19 mouse cellular contexts compared by ENCODE assay signal in the genomic region with DNA sequence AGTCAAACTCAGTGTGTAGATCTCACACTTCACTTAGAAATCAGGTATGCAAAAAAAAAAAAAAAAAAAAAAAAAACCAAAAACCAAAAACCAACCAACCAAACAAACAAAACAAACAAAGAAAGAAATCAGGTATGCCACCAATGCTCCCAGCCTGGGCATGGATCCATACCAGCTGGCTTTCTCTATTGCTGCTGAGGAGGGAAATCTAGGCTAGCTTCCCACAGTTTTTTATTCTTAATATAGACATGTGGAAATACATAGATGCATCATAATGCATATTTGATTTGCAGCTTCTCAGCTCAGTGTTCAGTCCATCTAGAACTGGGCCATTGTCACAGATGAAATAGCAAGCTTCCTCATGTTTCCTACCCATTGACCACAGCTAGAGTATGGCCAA.
DNase-seq lines count a peak whose midpoint lies in the region; ATAC-seq lines count a peak whose summit lies in the region.
"Had no signal": no experiment of that assay in that cellular context is flagged by ENCODE, and none has a peak within 500 bp of the region (broad histone marks: within the 10 kb centered on the region; RNA-seq: fewer than 3 reads in every experiment).

No protein-coding gene starts in this region.

- H3K27ac ChIP-seq in midbrain, embryonic 11.5 days (ENCODE audit: low read depth, low read length) = no peak overlapping the region
- H3K27ac ChIP-seq: forebrain, embryonic 13.5 days; gastrocnemius, adult 2 months; hindbrain, embryonic 12.5 days; midbrain, embryonic 10.5 days; stomach, embryonic 15.5 days had no signal

- H3K4me1 ChIP-seq in midbrain, embryonic 11.5 days (ENCODE audit: control insufficient read depth, insufficient read depth, low read length) = no peaks in the 10 kb centered on the region
- H3K4me1 ChIP-seq: forebrain, embryonic 13.5 days; hindbrain, embryonic 12.5 days; midbrain, embryonic 10.5 days; stomach, embryonic 15.5 days had no signal

- H3K4me3 ChIP-seq in midbrain, embryonic 11.5 days (ENCODE audit: low read depth, low read length) = no peak overlapping the region
- H3K4me3 ChIP-seq: forebrain, embryonic 13.5 days; gastrocnemius, adult 2 months; hindbrain, embryonic 12.5 days; midbrain, embryonic 10.5 days; stomach, embryonic 15.5 days had no signal

- H3K36me3 ChIP-seq in midbrain, embryonic 11.5 days (ENCODE audit: control insufficient read depth, insufficient read depth, low read length) = no peaks in the 10 kb centered on the region
- H3K36me3 ChIP-seq: hindbrain, embryonic 12.5 days; midbrain, embryonic 10.5 days; stomach, embryonic 15.5 days had no signal

- peak; percentile 30 to 37 for DNase-seq in cerebellum, postnatal 10 days
- DNase-seq in cerebellum, postnatal 4 days (ENCODE audit: low spot score in 2 of 2) = no peak
- peak; percentile 20 to 27 for DNase-seq in left cerebral cortex, adult 18-20 months (ENCODE audit: low spot score in 2 of 2)
- DNase-seq in left cerebral cortex, adult 11 months (ENCODE audit: low spot score) = no peak
- peak; percentile 29 to 36 for DNase-seq in right cerebral cortex, adult 2 months (ENCODE audit: low spot score in 2 of 2)
- DNase-seq in urinary bladder, postnatal 36 days (ENCODE audit: low spot score in 2 of 2) = no peak
- no peak for DNase-seq in kidney, adult 8-10 months
- no peak for DNase-seq in midbrain, embryonic 11.5 days (ENCODE audit: low spot score, missing footprints)
- DNase-seq: adrenal gland, postnatal 25 days; cerebellum, adult 9-11 months; gastrocnemius, adult 2 months; kidney, adult 11 months; lung, postnatal 10 days; thymus, adult 18-20 months; thymus, postnatal 4 days had no signal

- no peak overlapping the region for H3K4me2 ChIP-seq in midbrain, embryonic 11.5 days
- H3K4me2 ChIP-seq: forebrain, embryonic 13.5 days; hindbrain, embryonic 12.5 days; stomach, embryonic 15.5 days had no signal

- no peak for ATAC-seq in midbrain, embryonic 11.5 days (ENCODE audit: low FRiP score)
- ATAC-seq: forebrain, embryonic 13.5 days had no signal

- no peaks in the 10 kb centered on the region for H3K27me3 ChIP-seq in midbrain, embryonic 11.5 days (ENCODE audit: control insufficient read depth, insufficient read depth, low read length)
- H3K27me3 ChIP-seq: forebrain, embryonic 13.5 days; hindbrain, embryonic 12.5 days; stomach, embryonic 15.5 days had no signal

- H3K9me3 ChIP-seq in midbrain, embryonic 11.5 days (ENCODE audit: control insufficient read depth, low read length) = no peaks in the 10 kb centered on the region
- H3K9me3 ChIP-seq: forebrain, embryonic 13.5 days; hindbrain, embryonic 12.5 days; midbrain, embryonic 10.5 days; stomach, embryonic 15.5 days had no signal

- no peak overlapping the region for H3K9ac ChIP-seq in midbrain, embryonic 11.5 days (ENCODE audit: low read length)
- H3K9ac ChIP-seq: forebrain, embryonic 13.5 days; hindbrain, embryonic 12.5 days; stomach, embryonic 15.5 days had no signal

Comparison
In these comparisons a context has a peak if more than half of its experiments do, and no peak if none do; other contexts are left out.
1. DNase-seq: peak in cerebellum, postnatal 10 days (2 of 2), left cerebral cortex, adult 18-20 months (2 of 2) and right cerebral cortex, adult 2 months (2 of 2); none in cerebellum, postnatal 4 days (0 of 2), left cerebral cortex, adult 11 months (single experiment), urinary bladder, postnatal 36 days (0 of 2), kidney, adult 8-10 months (0 of 2) and midbrain, embryonic 11.5 days (single experiment).